Mouse (Mus musculus): ENCODE measurements at regions not wholly inside any gene's neighbourhood (a gene's known extent, or its start where the extent isn't known, plus 50 kb on each side); places are given as distances from the start of the nearest gene placed in this dataset.

DNA sequence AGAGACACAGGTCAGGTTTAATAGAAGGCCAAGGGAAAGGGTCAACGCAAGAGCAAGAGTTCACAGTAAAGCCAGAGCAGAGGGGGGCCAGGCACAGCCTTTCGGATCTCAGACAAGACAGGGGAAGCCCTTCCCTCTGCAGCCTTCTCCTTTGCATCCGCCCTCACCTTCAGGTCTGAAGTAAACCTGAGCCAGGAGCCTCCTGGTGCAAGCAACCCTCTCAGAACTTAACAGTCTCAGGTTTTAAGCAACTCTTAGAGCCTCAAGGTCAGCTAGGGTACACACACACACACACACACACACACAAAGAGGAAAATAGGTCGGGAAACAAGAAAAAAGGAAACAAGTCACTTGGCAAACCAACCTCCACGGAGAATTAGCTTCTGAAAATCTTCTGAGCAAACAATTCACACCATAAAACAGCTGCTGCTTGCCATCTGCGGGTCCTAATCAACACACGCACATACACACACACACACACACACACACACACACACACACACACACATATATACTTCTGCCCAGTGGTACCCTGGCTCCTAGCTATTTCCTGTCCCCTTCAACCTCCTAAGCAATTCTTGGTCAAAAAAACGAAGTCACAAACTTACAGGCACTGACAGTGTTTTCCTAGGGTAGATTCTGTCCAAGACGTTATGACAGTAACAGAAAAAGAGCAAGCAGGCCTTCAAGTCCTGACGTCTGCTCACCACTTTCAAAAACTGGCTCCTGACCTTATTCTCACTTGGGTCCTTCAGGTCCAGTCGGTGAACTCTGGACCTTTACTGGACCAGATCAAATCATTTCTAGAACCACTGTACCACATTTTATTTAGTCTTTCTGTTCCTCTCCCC is 196.4 kb downstream of the Sox4 start:
- peak in 1 of 2 experiments; percentile 38 for DNase-seq (ENCODE audit: low spot score in 2 of 2)

DNA sequence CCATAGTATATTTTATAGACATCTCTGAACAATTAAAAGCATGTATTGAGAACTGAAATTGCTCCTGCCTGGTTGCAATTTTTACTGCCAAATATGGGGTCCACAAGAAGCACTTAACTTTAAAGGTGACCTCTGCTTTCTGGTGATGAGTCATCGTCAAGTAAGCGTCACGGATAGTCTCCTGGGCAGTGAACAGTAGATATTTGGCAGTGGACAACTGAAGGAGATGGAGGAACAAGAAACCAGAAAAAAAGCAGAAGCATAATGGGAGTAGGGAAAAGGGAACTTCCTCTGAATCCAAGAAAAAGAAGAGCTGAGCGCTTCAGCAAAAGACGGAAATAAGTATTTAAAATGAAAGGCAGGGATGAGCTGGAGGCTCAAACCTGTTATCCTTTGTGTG is 199.3 kb downstream of the Sox4 start:
- no peak for DNase-seq (ENCODE audit: low spot score in 2 of 2)

DNA sequence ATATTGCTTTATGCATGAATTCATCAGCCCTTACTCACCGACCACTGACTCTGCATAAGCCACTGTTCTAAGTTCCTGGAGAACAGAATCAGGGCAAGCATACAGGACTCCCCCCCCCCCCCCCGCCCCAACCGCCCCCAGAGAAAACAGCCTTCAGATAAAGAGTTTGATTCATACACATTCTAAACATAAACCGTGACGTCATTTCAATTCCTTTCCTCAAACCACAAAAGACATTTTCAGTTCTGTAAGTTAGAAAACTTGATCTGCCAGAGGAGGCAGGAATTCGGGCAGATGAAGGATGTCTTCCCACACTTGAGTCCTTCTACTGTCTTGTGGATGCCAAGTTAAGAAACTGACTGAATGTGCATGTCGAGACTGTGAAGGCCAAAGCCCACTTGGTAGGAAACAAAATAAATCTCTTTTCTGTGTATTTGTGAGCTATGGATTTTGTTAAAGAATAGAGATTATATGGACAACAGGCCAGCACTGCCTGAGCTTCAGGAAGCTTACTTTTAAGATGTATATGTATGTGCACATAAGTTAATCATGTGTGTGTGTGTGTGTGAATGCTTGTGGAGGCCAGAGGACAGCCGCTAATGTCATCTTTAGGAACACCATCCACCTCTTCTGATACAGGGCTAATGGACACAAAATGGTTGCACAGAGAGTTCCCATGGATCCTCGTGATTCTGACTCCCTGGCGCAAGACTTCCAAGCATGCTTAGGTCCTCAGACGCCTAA is 202.4 kb downstream of the Sox4 start:
- no peak for DNase-seq (ENCODE audit: low spot score in 2 of 2)

DNA sequence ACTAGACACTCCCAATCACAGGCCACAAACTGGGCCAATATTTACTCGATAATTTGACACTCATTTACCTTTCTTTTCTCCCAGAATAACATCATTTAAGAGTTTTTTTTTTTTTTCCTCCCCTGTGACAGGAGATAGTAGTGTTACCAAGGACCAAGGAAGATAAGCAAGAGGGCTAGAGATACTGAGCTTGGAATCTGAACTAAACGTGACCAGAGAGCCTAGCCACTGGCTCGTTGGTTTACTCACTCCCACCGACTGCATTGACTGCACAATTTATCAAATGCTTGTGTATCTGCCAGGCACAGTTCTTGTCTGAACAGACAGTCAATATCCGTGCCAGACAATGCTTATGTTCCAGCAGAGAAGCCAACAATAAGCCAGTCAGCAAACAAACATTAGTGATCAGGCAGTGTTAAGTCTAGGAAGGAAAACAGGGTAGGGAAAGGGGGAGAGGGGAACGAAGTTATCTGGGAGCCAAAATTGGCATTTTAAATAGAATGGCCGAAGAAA is 213.3 kb downstream of the Sox4 start:
- DNase-seq (ENCODE audit: low spot score in 2 of 2): no peak

DNA sequence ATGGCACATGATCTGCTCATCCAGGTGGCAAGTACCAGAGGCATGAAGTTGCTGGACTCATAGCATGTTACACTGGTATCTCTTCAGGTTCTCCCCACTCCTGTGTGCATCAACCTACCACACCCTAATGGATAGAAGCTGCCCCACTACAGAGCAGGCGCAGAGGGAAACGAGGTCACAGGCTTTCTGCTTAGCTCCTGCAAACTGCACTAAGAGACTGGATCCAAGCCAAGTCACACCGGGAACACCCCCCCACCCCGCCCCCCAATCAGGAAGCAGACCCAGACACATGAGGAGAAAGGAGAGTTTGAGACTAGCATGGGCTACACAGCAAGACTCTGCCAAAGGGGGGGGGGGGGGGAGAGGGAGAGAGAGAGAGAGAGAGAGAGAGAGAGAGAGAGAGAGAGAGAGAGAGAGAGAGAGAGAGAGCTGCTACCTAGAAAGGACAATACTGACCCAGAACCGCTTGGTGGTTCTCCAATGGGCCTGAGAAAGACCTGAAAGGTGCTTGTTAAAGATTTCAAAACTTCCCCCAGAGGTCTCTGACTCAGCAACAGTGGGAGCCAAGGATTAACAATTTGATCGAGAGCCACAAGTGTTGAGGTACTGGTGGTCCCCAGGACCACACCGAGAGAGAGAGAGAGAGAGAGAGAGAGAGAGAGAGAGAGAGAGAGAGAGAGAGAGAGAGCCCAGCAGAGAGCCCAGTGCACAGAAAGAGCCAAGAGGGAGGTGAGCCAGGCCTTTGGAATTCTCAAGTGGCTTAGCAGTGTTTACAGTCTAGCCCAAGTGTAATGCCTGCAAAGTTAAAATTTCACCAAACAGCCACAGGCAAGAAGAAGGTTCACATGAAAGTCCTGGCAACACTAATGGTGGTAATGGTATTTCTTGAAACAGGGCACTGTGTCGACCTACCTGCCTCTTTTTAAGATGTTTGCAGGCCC is 215.1 kb downstream of the Sox4 start:
- no peak for DNase-seq (ENCODE audit: low spot score in 2 of 2)

DNA sequence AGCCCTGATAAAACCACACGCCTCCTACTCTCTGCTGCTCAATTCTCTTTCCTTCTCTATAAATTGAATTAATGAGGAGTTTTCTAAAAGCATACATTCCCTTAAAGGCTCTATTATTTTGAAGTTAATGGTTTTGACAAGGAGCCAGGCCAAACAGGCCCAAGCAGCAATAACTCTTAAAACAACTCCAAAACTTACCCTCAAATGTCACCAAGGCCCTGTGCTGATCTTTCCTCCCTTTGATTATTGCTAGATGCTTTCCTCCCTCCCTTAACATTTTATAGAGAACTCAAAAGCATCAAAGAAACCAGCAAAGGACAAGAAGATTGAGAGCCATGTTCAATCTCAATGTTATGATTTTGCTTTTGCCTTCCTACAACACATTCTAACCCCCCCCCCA is 221.0 kb downstream of the Sox4 start:
- no peak for DNase-seq (ENCODE audit: low spot score in 2 of 2)

DNA sequence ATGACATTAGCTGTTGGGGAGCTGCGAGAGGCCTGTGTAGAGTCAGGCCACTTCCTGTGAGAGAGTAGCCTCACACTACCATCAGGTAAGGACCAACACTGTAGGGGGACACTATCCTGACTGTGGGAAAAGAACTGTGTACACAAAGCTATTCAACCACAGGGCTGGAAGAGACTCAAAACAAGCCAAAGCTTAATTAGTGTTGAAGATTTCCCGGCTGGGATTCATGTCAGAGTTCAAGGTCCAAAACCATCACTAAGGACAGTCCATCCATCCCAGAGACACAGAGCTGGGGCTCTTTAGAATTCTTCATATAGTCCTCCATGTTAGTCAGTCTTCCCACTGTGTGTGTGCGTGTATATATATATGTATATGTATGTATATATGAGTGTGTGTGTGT is 221.5 kb downstream of the Sox4 start:
- DNase-seq (ENCODE audit: low spot score in 2 of 2): no peak

DNA sequence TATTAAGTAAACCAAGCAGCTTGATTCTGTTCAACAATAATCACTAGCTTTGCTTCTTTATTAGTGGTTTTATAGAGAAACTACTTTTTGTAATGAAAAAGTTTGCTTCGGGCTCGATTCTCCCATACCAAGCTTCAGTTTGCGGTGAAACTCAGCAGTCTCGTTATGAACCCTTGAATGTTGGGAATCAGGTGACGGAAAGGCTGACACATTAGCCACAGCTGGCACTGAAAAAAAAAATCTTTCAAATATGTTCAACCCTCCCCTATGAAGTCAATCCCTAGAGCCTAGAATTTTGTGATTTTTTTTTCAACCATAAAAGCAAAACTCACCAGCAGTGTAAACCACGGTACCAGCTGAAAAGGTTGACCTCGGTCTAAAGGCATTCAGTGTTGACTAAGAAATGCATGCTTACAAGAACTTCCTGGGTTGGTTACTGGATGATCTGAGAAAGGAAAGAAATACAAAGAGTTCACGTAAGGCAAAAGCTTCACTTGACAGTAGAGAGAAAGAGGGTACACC is 223.4 kb downstream of the Sox4 start:
- DNase-seq (ENCODE audit: low spot score in 2 of 2): no peak

DNA sequence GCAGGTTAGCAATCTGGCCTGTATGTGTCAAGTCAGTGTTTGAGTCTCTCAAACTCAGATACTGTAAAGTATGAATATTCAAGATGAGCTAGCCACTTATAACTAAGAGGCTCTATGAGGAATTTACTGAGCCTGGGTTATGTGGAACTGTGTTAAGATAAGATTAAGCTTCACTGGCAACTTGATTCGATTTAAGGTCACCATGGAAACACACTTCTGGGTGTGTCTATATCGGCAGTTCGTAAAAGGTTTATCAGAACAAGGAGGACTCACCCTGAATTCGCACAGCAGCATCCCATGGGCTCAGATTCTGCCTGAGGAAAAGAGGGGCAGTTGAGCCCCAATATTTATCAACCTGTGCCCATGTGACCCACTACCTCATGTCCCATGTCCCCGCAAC is 224.7 kb downstream of the Sox4 start:
- DNase-seq (ENCODE audit: low spot score in 2 of 2): no peak

DNA sequence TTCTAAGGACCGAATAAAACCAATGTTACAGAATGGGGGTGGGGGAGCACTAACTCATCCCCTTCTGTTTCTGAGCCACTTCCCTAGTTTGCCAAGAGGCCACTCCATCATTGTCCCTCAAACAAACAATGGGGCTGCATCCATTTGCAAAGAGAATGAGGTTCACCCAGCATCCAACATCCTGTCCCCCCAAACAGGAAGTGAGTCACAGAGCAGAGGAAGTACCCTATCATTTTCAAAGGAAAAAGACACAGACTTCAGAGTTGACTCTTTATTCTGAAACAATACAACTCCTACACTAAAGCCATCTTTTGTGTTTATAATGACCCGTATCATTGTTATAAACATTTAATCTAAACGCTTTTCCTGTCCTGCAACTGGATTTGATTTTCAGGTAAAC is 229.2 kb downstream of the Sox4 start:
- no peak for DNase-seq (ENCODE audit: low spot score in 2 of 2)

DNA sequence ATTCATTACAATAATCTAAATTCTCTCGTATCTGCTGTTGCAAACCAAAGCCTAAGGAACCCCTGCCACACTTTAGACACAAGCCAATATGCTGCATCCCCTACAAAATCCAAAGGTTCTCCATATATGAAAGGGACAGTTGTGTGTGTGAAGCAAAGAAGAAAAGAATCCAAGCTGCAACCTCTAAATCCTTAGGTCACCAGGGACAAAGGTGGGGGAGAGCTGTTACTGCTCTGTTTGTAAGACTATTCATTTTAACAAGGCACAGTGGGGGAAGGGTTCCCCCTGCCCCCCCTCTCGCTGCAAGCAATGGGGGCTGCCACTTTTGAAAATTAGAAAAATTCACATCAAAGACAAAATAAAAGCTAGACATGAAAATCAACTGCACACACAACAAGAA is 231.4 kb downstream of the Sox4 start:
- no peak for DNase-seq (ENCODE audit: low spot score in 2 of 2)

DNA sequence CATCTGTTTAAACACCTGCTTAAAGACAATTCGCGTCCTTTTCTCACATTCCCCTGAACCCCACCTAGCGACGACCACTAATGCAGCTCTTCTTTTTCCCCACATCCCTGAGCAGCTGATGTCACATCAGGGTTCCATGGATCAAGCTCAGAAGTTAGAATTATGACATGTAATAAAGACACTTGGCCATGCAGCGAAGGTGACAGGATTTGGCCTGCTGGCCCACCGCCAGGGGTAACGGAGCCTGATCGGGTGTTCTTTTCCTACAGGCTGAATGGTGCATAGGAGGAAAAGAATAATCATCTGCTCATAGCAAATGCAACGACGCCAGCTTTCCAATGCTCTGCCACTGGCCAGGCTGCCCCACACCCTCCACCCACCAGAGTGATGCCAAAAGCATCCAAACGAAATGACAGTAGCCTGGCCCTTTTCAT is 231.9 kb downstream of the Sox4 start:
- DNase-seq (ENCODE audit: low spot score in 2 of 2): no peak

DNA sequence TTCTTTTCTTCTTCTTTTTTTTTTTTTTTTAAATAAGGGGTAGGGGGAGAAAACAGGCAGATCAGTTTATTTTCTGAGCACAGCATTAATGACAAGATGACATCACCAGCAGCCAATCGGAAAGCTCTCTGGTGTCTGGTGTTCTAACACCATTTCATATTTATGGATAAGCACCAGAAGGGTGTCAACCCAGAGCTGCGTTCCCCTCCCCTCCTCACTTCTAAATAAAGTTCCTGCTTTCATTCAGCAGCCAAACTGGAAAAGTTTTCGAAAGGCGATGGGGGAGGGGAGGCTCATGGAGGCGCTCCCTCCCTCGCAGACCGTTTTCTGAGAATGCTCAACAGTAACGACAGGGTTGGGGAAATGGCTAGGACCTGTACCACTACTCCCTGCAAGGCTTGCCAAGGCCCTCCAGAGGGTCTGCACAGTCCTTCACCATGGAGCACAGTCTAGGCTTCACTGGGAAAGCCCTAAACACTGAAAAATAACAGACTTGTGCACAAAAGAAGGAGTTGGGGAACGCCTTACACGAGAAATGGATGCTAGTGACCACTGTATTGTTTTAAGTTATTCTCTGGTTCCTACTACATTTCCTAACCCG is 232.8 kb downstream of the Sox4 start:
- DNase-seq (ENCODE audit: low spot score in 2 of 2): peak; percentile 55 to 58

DNA sequence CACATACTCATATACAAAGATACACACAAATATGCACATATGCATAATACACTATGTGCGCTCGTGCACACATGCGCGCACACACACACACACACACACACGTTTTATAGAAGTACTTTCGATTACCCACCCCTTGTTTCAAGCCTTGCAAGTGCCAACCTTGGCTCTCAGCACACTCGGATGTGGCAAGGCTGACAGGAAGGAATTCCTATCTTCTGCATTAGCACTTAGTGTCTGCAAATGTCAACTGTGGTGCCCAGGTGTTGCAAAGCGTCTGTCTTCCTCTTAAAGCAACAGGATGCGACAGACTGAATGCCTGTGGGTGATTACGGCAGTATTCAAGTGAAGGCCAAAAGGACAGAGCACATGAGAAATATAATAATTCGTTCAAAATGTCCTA is 233.3 kb downstream of the Sox4 start:
- peak; percentile 23 to 37 for DNase-seq (ENCODE audit: low spot score in 2 of 2)

DNA sequence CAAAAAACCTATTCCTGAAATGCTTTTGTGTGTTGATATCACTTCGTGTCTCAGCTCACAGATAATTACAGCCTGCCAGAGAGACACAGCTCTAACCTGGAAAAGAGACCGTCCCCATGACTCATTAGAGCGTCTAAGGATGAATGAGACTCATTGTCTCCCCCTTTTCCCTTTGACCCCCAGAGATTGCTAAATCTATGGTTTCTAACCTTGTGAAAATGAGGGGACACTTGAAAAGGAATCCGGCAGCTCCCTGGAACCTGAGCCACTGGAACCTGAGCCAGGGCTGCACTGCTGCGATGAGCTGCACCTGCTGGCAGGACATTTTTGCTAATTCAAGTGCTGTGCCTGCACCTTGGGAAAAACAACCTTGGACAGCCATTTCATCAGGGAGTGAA is 234.6 kb downstream of the Sox4 start:
- DNase-seq (ENCODE audit: low spot score in 2 of 2): no peak

DNA sequence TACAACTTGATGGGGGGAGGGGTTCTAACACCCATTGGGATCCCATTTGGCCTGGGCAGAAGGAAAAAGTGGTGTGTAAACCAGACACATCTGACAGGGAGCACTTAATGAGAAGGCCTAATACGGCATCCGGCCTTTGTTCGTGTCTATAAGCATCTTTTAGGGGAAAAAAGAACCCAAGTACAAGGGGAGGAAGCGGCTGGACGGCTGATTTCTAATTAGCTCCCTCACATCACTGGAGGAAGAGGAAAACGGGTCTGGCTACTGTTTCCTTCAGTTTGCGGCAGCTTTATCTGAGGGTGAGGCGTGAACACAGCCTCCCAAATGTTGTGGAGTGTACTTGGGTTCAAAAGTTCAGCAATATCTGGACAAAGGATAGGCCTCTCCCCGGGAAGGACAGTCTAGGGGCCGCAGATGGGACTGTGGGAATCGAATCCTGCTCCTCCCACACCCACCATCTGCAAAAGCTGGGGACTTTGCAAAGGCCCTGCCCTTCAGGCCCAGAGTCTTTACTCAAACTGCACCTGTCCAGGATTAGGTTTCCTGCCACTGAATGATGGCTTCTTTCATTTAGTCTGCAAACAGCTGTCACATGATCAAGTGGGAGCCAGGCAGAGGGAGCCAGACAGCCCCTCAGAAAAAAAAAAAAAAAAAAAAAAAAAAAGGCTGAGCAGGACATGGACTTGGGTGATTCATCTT is 235.2 kb downstream of the Sox4 start:
- peak in 1 of 2 experiments; percentile 20 for DNase-seq (ENCODE audit: low spot score in 2 of 2)

DNA sequence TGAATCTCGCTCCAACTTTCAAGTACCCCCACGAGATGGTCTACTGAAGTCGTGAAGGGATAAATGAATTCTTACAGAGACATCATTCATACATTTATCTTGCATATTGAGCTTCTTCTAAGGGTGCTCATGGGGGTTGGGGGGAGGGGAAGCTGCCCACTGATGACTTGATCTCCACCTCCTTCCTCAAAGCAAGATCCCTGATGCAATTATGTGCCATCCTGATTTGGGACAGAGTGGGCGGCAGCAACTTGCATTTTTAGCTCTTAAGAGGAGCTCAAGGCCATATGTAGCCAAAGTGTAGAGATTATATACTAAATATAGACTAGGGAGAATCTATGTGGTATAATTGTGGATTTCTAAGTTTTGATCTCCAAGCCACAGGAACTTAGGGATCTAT is 236.1 kb downstream of the Sox4 start:
- DNase-seq (ENCODE audit: low spot score in 2 of 2): no peak

DNA sequence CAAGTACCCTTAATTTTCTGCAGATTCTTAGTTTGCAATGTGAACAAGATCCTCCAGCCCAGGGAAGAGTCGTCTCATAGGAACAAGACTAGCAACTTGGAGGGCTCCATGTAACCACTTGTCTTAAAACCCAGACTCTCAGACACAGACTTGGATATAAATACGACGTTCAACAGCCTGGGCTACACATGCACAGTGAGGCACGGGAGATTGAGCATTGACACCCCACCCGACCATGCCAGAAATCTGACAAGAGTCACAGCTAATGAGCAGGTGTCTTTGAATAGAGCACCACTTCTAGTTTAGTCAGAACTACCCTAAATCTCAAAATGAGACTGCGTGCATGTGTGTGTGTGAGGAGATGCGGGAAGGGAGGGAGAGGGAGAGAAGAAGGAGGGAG is 243.5 kb downstream of the Sox4 start:
- no peak for DNase-seq (ENCODE audit: low spot score in 2 of 2)

DNA sequence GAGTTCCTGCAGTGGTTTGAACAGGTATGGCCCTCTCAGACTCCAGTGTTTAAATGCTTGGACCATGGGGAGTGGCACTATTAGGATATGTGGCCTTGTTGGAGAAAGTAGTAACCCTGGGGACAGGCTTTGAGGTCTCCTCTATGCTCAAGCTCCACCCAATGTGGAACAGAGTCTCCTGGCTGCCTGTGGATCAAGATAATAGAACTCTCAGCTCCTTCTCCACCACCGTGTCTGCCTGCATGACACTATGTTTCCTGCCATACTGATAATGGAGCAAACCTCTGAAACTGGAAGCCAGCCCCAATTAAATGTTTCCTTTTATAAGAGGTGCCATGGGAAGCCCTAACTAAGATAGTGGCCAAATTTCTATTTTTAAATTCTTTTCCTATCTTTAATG is 252.2 kb downstream of the Sox4 start:
- no peak for DNase-seq (ENCODE audit: low spot score in 2 of 2)

DNA sequence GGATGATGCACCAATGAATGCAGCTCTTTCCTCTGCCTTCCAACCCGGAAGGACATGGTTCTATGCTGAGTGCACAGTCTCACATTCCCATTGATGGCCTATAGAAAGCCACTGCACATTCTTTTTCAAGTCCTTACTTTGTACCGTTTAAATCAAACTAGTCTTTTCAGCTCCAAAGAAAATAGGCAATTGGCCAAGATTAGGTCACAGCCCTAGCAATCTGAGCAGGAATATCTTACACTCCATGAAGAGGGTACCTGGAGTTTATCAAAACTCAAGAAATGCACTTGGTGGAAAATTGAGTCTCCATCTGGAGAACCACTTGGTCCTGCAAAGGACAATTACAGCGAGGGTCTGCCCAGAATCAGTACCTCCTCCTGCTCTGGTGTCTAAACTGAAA is 253.4 kb downstream of the Sox4 start:
- DNase-seq (ENCODE audit: low spot score in 2 of 2): no peak
